Mouse (Mus musculus) embryo, embryonic 11 days (tissue): ENCODE measurements around the gene Ift43.
A peak's percentile ranks its signal among the peaks of the same experiment; 100 is the strongest.

Source experiments
- DNase-seq: peaks from one replicate; pipeline ENCODE4 v3.0.0-alpha.2; 2015

Gene Ift43

DNA sequence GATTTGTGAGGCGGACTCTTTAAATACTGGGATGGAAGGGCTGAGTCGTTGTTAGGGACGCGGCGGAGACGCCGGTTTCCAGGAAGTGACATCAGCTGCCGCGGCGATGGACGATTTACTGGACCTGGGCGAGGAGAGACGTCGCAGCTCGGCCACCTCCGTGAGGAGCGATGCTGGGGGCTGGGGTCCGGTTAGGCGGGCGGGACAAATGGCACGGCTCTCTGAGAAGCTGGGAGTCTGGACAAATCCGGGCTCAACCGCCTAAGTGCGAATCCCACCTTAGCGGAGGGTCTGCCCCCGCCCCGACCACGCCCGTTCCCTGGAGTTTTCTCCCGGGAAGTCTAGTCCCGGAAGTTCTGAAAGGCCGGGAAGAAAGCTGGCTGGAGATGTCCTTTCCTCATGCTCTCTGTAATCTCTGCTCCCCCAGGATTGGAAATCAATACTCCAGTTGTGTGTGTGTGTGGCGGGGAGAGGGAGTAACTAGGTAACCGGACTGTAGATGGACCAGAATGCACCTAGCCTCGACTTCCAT is at the start of gene Ift43:
TSS of gene Ift43 (plus strand) at position 61 of the 532 bp plus-strand sequence.
- DNase-seq, result peak; percentile 92

DNA sequence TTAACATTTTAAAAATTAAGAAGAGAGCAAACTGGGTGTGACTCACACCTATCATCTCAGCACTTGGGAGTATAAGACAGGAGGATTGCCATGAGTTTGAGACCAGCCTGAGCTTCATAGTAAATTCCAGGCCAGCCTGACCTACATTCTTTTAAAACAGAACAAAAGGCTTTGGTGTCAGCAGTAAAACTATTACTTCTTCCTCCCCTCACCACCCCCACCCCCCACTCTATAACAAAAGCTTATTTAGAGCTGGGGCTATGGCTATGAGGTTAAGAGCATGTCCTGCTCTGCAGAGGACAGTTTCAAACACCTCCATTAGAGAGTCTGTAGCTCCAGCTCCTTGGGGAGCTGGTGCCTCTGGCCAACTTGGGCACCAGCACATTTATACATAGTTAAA is 46.8 kb upstream of the Ift43 start:
- DNase-seq, result no peak

DNA sequence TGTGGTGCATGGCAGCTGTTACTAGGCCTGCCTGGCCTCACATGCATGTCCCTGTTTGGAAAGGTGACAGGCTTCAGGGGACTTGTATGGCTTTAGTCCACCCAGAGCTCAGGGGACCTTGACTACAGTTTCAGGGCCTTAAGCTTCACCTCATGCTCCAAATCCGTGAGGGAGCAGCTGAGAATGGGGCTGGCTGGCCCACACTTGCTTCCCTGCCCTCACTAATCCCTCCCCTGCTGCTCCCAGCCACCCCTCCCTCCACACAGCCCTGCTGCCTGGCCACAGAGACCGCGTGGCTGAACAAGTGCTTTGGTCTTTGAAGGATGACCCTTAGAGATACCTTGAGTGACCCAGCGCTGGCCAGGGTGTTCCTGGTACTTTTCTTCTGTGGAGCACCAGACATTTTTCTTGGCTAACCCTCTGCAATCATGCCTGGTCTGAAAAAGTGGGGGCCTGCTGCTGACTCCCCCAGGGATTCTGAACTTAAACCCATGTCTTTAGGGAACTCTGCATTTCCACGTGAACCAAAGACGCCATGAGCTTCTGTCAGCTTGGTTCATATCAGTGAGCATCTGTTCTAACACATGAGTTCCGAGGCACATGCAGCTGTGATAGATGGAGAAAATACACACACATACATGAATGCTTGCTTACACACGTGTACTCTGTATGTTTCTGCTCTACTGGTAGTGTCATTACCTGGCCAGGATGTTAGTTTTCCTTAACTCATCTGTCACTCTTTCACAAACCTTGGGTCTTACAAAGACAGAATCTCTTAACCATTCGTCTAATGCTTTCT is 45.8 kb upstream of the Ift43 start:
- DNase-seq, result peak; percentile 14

- DNase-seq, result peak; percentile 76
Measured at GRCm38 (mm10) chr12:86037235-86037921, 45.0 kb upstream of the Ift43 start.

GRCm38 (mm10) chr12:86039078-86039477 is 43.3 kb upstream of the Ift43 start:
- no peak for DNase-seq

- no peak for DNase-seq
Measured at GRCm38 (mm10) chr12:86039751-86040150, 42.6 kb upstream of the Ift43 start.

DNA sequence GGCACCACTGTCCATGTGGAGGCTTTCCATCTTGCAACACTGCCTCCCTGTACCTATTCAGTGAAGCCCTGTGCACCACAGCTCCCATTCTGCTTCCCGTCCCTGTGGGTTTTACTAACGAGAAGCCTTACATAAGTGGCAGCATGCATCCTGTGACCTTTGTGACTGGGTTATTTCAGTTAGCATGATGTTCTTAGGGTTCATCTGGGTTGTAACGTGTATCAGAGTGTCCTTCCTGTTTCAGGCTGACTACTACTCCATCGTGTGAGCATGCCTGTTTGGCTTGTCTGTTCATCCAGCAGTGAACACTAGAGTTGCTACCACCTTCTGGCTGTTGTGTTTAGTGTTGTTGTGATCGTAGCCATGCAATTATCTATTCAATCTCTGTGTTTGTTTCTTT is 36.2 kb upstream of the Ift43 start:
- no peak for DNase-seq

- no peak for DNase-seq
Measured at GRCm38 (mm10) chr12:86046776-86047175, 35.6 kb upstream of the Ift43 start.

DNA sequence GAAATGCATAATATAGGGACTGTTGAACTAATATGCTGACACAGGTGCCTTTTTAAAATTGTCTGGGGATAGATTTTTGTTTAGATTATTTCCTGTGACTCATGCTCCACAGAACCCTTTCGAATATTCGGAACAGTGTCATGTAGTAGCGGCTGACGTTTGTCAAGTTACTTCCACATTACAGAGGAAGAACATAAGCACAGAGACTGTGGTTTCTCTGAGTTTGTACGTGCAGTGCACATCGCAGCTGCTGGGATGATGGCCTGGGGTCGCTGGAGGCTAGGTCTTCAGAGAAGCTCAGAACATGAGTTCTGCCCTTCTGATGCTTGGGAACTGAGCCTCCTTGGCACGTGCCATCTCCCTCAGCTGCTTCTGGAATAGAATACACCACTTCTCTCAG is 35.0 kb upstream of the Ift43 start:
- DNase-seq, result no peak

GRCm38 (mm10) chr12:86049813-86050212 is 32.5 kb upstream of the Ift43 start:
- no peak for DNase-seq

DNA sequence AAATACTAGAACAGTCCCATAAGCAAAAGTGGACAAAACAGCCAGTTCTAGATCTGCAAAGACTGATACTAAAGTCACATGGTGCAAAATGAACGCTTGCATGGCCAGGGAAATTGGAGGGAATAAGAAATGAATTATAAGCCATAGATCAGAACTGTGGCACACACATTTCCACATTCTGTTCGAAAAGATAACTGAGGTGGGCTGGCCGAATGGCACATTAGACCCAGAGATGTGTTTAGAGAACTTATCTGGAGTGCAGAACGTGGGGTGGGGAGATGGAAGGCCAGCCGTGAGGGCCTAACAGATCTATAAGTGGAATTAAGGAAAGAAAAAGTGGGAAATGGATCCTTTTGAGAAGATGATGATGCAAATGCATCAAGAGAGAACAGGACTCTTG is 30.9 kb upstream of the Ift43 start:
- DNase-seq, result no peak

GRCm38 (mm10) chr12:86055306-86055705 is 27.0 kb upstream of the Ift43 start:
- DNase-seq, result no peak

DNA sequence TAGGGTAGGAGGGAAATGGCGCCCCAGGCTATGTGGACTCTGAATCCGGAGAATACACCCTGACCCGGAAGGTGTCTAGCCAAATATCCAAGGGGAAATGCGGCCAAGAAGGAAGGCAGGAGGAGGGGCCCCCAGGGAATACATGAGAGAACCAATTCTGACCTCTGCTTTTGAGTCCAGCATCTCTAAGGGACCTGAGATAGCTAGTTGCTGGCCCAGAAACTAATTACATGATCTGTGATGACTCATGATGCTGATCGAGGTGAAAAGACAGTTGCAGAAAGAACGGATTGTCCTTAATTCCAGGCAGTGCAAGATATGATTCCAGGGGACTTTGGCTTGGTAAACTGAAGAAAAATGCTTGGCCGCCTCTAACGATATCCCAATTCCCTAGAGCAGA is 25.4 kb upstream of the Ift43 start:
- no peak for DNase-seq

DNA sequence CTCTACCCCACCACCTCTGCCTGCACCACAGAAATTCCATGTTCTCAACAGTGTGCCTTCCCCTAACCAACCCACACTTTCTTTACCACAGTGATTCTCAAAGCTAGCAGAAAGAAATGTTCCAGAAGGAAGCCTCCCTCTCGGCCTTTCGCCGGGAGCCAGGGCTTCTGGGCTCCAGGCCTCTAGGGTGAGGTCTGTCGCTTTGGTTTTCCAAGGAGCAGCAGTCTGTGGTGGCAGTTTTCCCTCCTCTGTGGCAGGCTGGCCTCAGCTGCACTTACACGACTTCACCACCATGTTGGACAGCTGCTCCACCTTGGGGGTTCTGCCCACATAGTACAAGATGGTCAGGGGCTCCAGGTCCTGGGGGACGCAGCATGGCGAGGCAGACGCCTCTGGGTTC is 24.8 kb upstream of the Ift43 start:
- no peak for DNase-seq

DNA sequence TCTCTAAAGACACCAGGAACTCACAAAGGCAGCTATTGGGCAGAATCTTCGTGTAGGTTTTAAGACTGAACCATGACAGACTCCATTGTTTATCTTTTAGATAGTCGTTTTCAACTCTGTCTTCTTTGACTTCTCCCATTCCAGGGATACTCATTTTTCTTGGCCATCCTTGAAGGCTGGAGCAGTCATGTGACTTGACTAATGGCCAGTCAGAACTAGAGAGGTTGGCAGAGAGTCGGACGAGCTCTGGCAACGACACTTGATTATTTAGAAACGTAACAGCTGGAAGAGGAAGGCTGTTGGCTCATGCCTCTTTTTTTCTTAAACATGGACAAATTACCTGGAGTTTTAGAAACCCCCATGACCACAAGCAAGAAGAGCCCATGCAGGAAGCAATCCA is 23.0 kb upstream of the Ift43 start:
- DNase-seq, result no peak

- no peak for DNase-seq
Measured at GRCm38 (mm10) chr12:86064796-86065195, 17.5 kb upstream of the Ift43 start.

- no peak for DNase-seq
Measured at GRCm38 (mm10) chr12:86071432-86071831, 10.9 kb upstream of the Ift43 start.

DNA sequence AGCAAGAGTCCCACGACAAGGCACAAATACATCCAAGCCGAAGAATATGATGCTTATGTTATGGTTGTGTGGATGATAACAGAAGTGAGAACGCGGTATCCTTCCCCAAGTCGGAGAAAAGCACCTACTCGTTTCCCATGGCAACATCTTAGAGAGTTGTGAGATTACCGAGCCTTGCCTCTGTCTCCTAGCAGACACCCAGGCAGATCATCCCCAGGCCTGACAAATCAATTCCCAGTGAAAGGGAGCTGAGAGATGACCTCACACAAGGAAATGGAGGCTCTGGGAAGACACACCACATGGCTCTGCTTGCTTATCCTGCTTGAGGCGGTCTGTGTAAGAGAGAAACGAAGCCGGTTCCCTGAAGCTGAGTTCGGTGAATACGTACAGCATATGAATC is 7.7 kb upstream of the Ift43 start:
- no peak for DNase-seq

- no peak for DNase-seq
Measured at GRCm38 (mm10) chr12:86075358-86075757, 7.0 kb upstream of the Ift43 start.

- peak; percentile 43 for DNase-seq
Measured at GRCm38 (mm10) chr12:86076321-86076901, 5.9 kb upstream of the Ift43 start.

- peak; percentile 58 for DNase-seq
Measured at GRCm38 (mm10) chr12:86077322-86077721, 5.0 kb upstream of the Ift43 start.

- DNase-seq, result peak; percentile 34
Measured at GRCm38 (mm10) chr12:86077736-86078135, 4.6 kb upstream of the Ift43 start.

DNA sequence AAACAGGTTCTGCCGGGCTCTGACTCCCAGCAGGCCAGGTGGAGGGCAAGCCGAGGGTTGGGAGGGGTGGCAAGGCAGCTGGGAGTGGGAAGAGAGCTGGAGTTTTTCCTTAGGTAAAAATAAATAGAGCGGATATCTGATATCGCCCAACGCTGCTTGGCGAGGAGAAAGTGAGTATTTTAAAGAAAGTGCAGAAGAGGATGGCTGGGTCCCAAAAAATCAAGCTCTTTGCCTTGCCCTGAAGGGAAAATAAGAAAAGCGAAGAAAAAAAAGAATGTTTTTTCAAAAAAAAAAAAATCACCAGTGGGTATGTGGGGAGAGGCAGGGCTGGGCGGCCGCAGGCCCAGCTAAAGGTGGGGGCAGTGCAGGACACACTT is 4.2 kb upstream of the Ift43 start:
- no peak for DNase-seq
